Mouse (Mus musculus) heart, adult 2 months (tissue): ENCODE data around the gene Efemp2. TPM values are rescaled to one million over a fixed set of nuclear protein-coding genes. Genes with fewer than 3 reads are reported as not detected.

Experiments used
- DNase-seq, 2 experiments: peaks; one replicate each; pipeline ENCODE4 v3.0.0; 2021
- H3K27ac ChIP-seq: fragments of 200-600 bp; 2 replicates; pipeline ENCODE4 v1.8.1; 2022
- H3K27me3 ChIP-seq: fragments of 200-500 bp; 2 replicates; pipeline ENCODE4 v1.6.1; 2012; ENCODE audit warnings: mild to moderate bottlenecking, low read length, inconsistent platforms, mixed read lengths; ENCODE audit not compliant: control insufficient read depth, insufficient read depth
- H3K36me3 ChIP-seq: fragments of 200-500 bp; 2 replicates; pipeline ENCODE4 v1.6.1; 2012; ENCODE audit warnings: low read length, inconsistent platforms; ENCODE audit not compliant: control insufficient read depth, insufficient read depth
- H3K4me1 ChIP-seq: fragments of 200-500 bp; 2 replicates; pipeline ENCODE4 v1.6.1; 2011; ENCODE audit warnings: low read length; ENCODE audit not compliant: control insufficient read depth, insufficient read depth
- H3K4me3 ChIP-seq: fragments of 200-600 bp; 2 replicates; pipeline ENCODE4 v1.8.1; 2022
- H3K79me2 ChIP-seq: fragments of 200-500 bp; replicated peaks from 2 replicates; pipeline ENCODE4 v1.6.1; 2012; ENCODE audit warnings: mild to moderate bottlenecking, inconsistent platforms, low read length, moderate library complexity, mixed read lengths; ENCODE audit not compliant: control insufficient read depth, insufficient read depth
- H3K9ac ChIP-seq: fragments of 200-500 bp; 2 replicates; pipeline ENCODE4 v1.6.1; 2012; ENCODE audit warnings: low read depth, mild to moderate bottlenecking, control low read depth, inconsistent platforms, low read length, mixed read lengths
- CTCF ChIP-seq: fragments of 200-600 bp; IDR thresholded peaks from 2 replicates; pipeline ENCODE4 v1.8.1; 2022; ENCODE audit warnings: antibody characterized with exemption, mild to moderate bottlenecking, moderate library complexity
- EP300 ChIP-seq: fragments of 200-500 bp; IDR thresholded peaks from 2 replicates; pipeline ENCODE4 v1.6.1; 2011; ENCODE audit warnings: low read depth, low read length, control low read depth; ENCODE audit not compliant: insufficient read depth
- POLR2A ChIP-seq: fragments of 200-500 bp; IDR thresholded peaks from 2 replicates; pipeline ENCODE4 v1.6.1; 2011; ENCODE audit warnings: mild to moderate bottlenecking, low read depth, low read length, control low read depth; ENCODE audit not compliant: insufficient read depth
- WGBS: fragments of 180-500 bp; shearing (Covaris S2); methylation state at CpG from one replicate; pipeline ENCODE4 v1.1.7; 2018; 5-methylcytosine and 5-hydroxymethylcytosine counted together
- intact Hi-C: fragments of 180-260 bp; cut with DNase I; formaldehyde crosslinking; loops from one replicate; pipeline ENCODE4 v1.15.1; 2025
- polyA plus RNA-seq: library from polyadenylated mRNA; depleted of rRNA; stranded (reverse); fragments of >200 nt; gene quantifications from 2 replicates; pipeline ENCODE4 v1.2.3, GENCODE M21; 2012; rRNA removed
- total RNA-seq, 2 experiments: library from RNA; stranded (reverse); gene quantifications; 2 replicates each; pipeline ENCODE4 v1.2.3; 2021

Efemp2 gene
- total and polyA plus RNA-seq, 3 experiments: 8.2 to 36.3 (median 10.3) TPM

DNA sequence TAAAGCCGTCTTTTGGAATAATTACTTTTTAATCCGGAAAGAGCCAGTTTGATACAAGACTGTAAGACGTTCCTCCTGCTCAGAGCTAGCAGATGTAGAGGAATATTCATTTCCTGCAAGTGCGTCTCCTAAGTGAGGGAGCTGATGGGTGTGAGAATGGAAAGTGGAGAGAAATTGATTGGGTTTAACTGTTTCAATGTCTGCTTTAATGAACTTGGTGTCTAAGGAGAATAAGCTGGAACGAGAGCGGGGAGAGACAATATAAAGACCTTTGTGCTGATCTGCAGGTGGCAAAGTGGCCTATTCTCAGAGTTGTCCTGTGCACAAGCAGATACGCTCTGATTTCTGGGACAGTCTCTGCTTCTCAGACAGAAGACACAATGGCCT is 56.4 kb downstream of the Efemp2 start:
- Histone ChIP-seq H3K36me3 (no peaks in the 10 kb centered on the region), H3K79me2 (no peaks in the 10 kb centered on the region), H3K4me1 (peaks cover 2% of the 10 kb centered on the region), H3K27me3 (no peaks in the 10 kb centered on the region), H3K4me3 (no peak overlapping the region), H3K27ac (no peak overlapping the region), H3K9ac (no peak overlapping the region)
- DNase-seq: no peak
- TF ChIP-seq EP300: no peak
- no peak for TF ChIP-seq POLR2A
- no peak for TF ChIP-seq CTCF
- WGBS: 72% methylated on average over 7 of the region's 7 CpGs
- intact Hi-C loops: no loop called here

Other genes starting within 250 kb of the Efemp2 start
- 10 to 100 TPM; 20.8 to 21.6 TPM for gene Pacs1, start 200.8 kb upstream of the Efemp2 start, total RNA-seq
- gene Pacs1, start 200.8 kb upstream of the Efemp2 start, polyA plus RNA-seq: 25.7 and 28.5 TPM in 2 replicates
- 100 to 1,000 TPM; 103 to 121 TPM for gene Sf3b2, start 178.5 kb upstream of the Efemp2 start, total RNA-seq
- 83.1 and 94.5 TPM in 2 replicates for gene Sf3b2, start 178.5 kb upstream of the Efemp2 start, polyA plus RNA-seq
- gene Gal3st3, start 175.6 kb upstream of the Efemp2 start, total RNA-seq: 10 to 100 TPM; 27.2 to 29.9 TPM
- gene Gal3st3, start 175.6 kb upstream of the Efemp2 start, polyA plus RNA-seq: 35.5 and 36.1 TPM in 2 replicates
- gene Catsper1, start 138.2 kb upstream of the Efemp2 start, total RNA-seq: not detected
- 0.16 TPM in 1 of 2 replicates, not detected in the other for gene Catsper1, start 138.2 kb upstream of the Efemp2 start, polyA plus RNA-seq
- gene Cst6, start 124.4 kb upstream of the Efemp2 start, total RNA-seq: 10 to 100 TPM; 10.9 to 16.8 TPM
- 5.7 and 10.4 TPM in 2 replicates for gene Cst6, start 124.4 kb upstream of the Efemp2 start, polyA plus RNA-seq
- gene Eif1ad, start 107.2 kb upstream of the Efemp2 start, total RNA-seq: 10 to 100 TPM; 16.3 to 19.5 TPM
- 18.5 and 28.1 TPM in 2 replicates for gene Eif1ad, start 107.2 kb upstream of the Efemp2 start, polyA plus RNA-seq
- 100 to 1,000 TPM; 113 to 133 TPM for gene Banf1, start 106.8 kb upstream of the Efemp2 start, total RNA-seq
- gene Banf1, start 106.8 kb upstream of the Efemp2 start, polyA plus RNA-seq: 148 and 173 TPM in 2 replicates
- 10 to 100 TPM; 47.3 to 51.8 TPM for gene Sart1, start 85.3 kb upstream of the Efemp2 start, total RNA-seq
- gene Sart1, start 85.3 kb upstream of the Efemp2 start, polyA plus RNA-seq: 10.6 and 22.1 TPM in 2 replicates
- gene Tsga10ip, start 71.4 kb upstream of the Efemp2 start, total RNA-seq: under 1 TPM; 0.39 to 0.52 TPM
- gene Tsga10ip, start 71.4 kb upstream of the Efemp2 start, polyA plus RNA-seq: 0.08 TPM in 1 of 2 replicates, not detected in the other
- gene Drap1, start 49.0 kb upstream of the Efemp2 start, total RNA-seq: 100 to 1,000 TPM; 278 to 344 TPM
- gene Drap1, start 49.0 kb upstream of the Efemp2 start, polyA plus RNA-seq: 175 and 189 TPM in 2 replicates
- 10 to 100 TPM; 32.9 TPM for gene AI837181, start 48.8 kb upstream of the Efemp2 start, total RNA-seq
- gene AI837181, start 48.8 kb upstream of the Efemp2 start, polyA plus RNA-seq: 55.4 and 59.5 TPM in 2 replicates
- not detected for gene Fosl1, start 26.4 kb upstream of the Efemp2 start, total RNA-seq
- 0.12 TPM in 1 of 2 replicates, not detected in the other for gene Fosl1, start 26.4 kb upstream of the Efemp2 start, polyA plus RNA-seq
- 1 to 10 TPM; 6.3 to 9.7 TPM for gene Ccdc85b, start 16.1 kb upstream of the Efemp2 start, total RNA-seq
- 5.9 and 6.1 TPM in 2 replicates for gene Ccdc85b, start 16.1 kb upstream of the Efemp2 start, polyA plus RNA-seq
- gene Fibp, start 13.3 kb upstream of the Efemp2 start, total RNA-seq: 10 to 100 TPM; 47.1 to 52.9 TPM
- gene Fibp, start 13.3 kb upstream of the Efemp2 start, polyA plus RNA-seq: 85.6 and 88.3 TPM in 2 replicates
- gene Ctsw, start 5.4 kb upstream of the Efemp2 start, total RNA-seq: under 1 TPM; 0.32 to 0.42 TPM
- gene Ctsw, start 5.4 kb upstream of the Efemp2 start, polyA plus RNA-seq: 0.67 and 2.0 TPM in 2 replicates
- gene Mus81, start 14.4 kb downstream of the Efemp2 start, total RNA-seq: 10 to 100 TPM; 18.6 to 21.6 TPM
- 36.4 and 38.6 TPM in 2 replicates for gene Mus81, start 14.4 kb downstream of the Efemp2 start, polyA plus RNA-seq
- 100 to 1,000 TPM; 169 to 194 TPM for gene Cfl1, start 16.5 kb downstream of the Efemp2 start, total RNA-seq
- 160 and 206 TPM in 2 replicates for gene Cfl1, start 16.5 kb downstream of the Efemp2 start, polyA plus RNA-seq
- gene 1700020D05Rik, start 29.8 kb downstream of the Efemp2 start, total RNA-seq: under 1 TPM; 0.82 to 0.89 TPM
- gene 1700020D05Rik, start 29.8 kb downstream of the Efemp2 start, polyA plus RNA-seq: 0.70 and 0.85 TPM in 2 replicates
- gene Snx32, start 36.6 kb downstream of the Efemp2 start, total RNA-seq: 1 to 10 TPM; 3.9 to 5.2 TPM
- 11.4 and 13.0 TPM in 2 replicates for gene Snx32, start 36.6 kb downstream of the Efemp2 start, polyA plus RNA-seq
- gene Ovol1, start 86.7 kb downstream of the Efemp2 start, total RNA-seq: not detected
- 0.04 TPM in 1 of 2 replicates, not detected in the other for gene Ovol1, start 86.7 kb downstream of the Efemp2 start, polyA plus RNA-seq
- 1 to 10 TPM; 3.0 to 3.3 TPM for gene Ap5b1, start 94.1 kb downstream of the Efemp2 start, total RNA-seq
- 3.0 and 3.1 TPM in 2 replicates for gene Ap5b1, start 94.1 kb downstream of the Efemp2 start, polyA plus RNA-seq
- gene Rnaseh2c, start 127.9 kb downstream of the Efemp2 start, total RNA-seq: 10 to 100 TPM; 50.2 to 58.6 TPM
- gene Rnaseh2c, start 127.9 kb downstream of the Efemp2 start, polyA plus RNA-seq: 18.7 and 37.1 TPM in 2 replicates
- 10 to 100 TPM; 27.0 to 27.5 TPM for gene Kat5, start 136.3 kb downstream of the Efemp2 start, total RNA-seq
- 36.1 and 56.9 TPM in 2 replicates for gene Kat5, start 136.3 kb downstream of the Efemp2 start, polyA plus RNA-seq
- 10 to 100 TPM; 26.8 to 32.5 TPM for gene Rela, start 163.5 kb downstream of the Efemp2 start, total RNA-seq
- 39.8 and 57.2 TPM in 2 replicates for gene Rela, start 163.5 kb downstream of the Efemp2 start, polyA plus RNA-seq
- 10 to 100 TPM; 19.9 to 23.5 TPM for gene Sipa1, start 189.8 kb downstream of the Efemp2 start, total RNA-seq
- 37.7 and 39.9 TPM in 2 replicates for gene Sipa1, start 189.8 kb downstream of the Efemp2 start, polyA plus RNA-seq
- 10 to 100 TPM; 20.8 to 23.2 TPM for gene Map3k11, start 214.8 kb downstream of the Efemp2 start, total RNA-seq
- gene Map3k11, start 214.8 kb downstream of the Efemp2 start, polyA plus RNA-seq: 31.5 and 31.9 TPM in 2 replicates
- 10 to 100 TPM; 17.5 to 18.6 TPM for gene Pcnx3, start 215.0 kb downstream of the Efemp2 start, total RNA-seq
- 33.6 and 40.1 TPM in 2 replicates for gene Pcnx3, start 215.0 kb downstream of the Efemp2 start, polyA plus RNA-seq
- not detected for gene Kcnk7, start 230.4 kb downstream of the Efemp2 start, total RNA-seq
- not detected in 2 replicates for gene Kcnk7, start 230.4 kb downstream of the Efemp2 start, polyA plus RNA-seq